Mouse (Mus musculus) brown adipose tissue, adult 24 weeks (tissue): Measurements from ENCODE around the gene Hist1h4d. TPM values are rescaled to one million over a fixed set of nuclear protein-coding genes. Genes with fewer than 3 reads are reported as not detected.
"Not testable (repeated sequence)": the region's sequence is repeated elsewhere in the genome, so short reads cannot be mapped to it uniquely, and the experiment has no call there.

ENCODE experiments used
- H3K27ac ChIP-seq: fragments of 200-500 bp; replicated peaks from 2 replicates; pipeline ENCODE4 v1.5.1; 2012; ENCODE audit warnings: low read depth, mild to moderate bottlenecking, low read length
- H3K4me1 ChIP-seq: fragments of 200-500 bp; 2 replicates; pipeline ENCODE4 v1.6.1; 2012; ENCODE audit warnings: low read length, mixed read lengths; ENCODE audit not compliant: control insufficient read depth, insufficient read depth, insufficient read length
- H3K4me3 ChIP-seq: fragments of 200-500 bp; 2 replicates; pipeline ENCODE4 v1.5.1; 2012; ENCODE audit warnings: low read depth, mild to moderate bottlenecking, low read length, moderate library complexity; ENCODE audit not compliant: insufficient read depth
- polyA plus RNA-seq: library from polyadenylated mRNA; stranded (reverse); fragments of >200 nt; gene quantifications from 2 replicates; pipeline ENCODE4 v1.2.4, GENCODE M21; 2012; ENCODE audit not compliant: missing spikeins, insufficient read depth, insufficient read length

Hist1h4d gene
- polyA plus RNA-seq, 1 experiment, result not detected

- H3K4me1 ChIP-seq, result not testable (repeated sequence)
- H3K4me3 ChIP-seq, result peak overlapping the region; percentile 75
- H3K27ac ChIP-seq, result peak overlapping the region; percentile 37; the same call in 1 of the 2 replicates
Measured at GRCm38 (mm10) chr13:23561531-23561882, 19.9 kb upstream of the Hist1h4d start.

- Histone ChIP-seq H3K4me3 (peak within 1 kb of the TSS; percentile 75), H3K27ac (peak within 1 kb of the TSS; percentile 70)
- not testable (repeated sequence) for H3K4me1 ChIP-seq
Measured at GRCm38 (mm10) chr13:23561883-23562659, 19.3 kb upstream of the Hist1h4d start, which contains the start of gene Hist1h3e. TSS of gene Hist1h3e (minus strand) at chr13:23562369.

- H3K27ac ChIP-seq, result peak overlapping the region; percentile 51
- H3K4me3 ChIP-seq, result peak overlapping the region; percentile 75
- H3K4me1 ChIP-seq, result no peaks in the 10 kb centered on the region
Measured at GRCm38 (mm10) chr13:23562699-23563462, 18.5 kb upstream of the Hist1h4d start.

GRCm38 (mm10) chr13:23564482-23564881 is 16.9 kb upstream of the Hist1h4d start:
- no peak overlapping the region for H3K4me3 ChIP-seq
- H3K27ac ChIP-seq, result no peak overlapping the region
- H3K4me1 ChIP-seq, result no peaks in the 10 kb centered on the region

- Histone ChIP-seq H3K27ac (peak overlapping the region; percentile 46; the same call in 1 of the 2 replicates), H3K4me3 (peak overlapping the region; percentile 61)
- not testable (repeated sequence) for H3K4me1 ChIP-seq
Measured at GRCm38 (mm10) chr13:23570261-23571021, 11.0 kb upstream of the Hist1h4d start.

GRCm38 (mm10) chr13:23571022-23571503 is 10.3 kb upstream of the Hist1h4d start, which contains the start of the genes Hist1h2ae and Hist1h2bg:
TSS of gene Hist1h2ae (minus strand) at chr13:23571220.
TSS of gene Hist1h2bg (plus strand) at chr13:23571396.
- Histone ChIP-seq H3K27ac (peak within 1 kb of the TSS; percentile 74; the same call in 1 of the 2 replicates), H3K4me3 (peak within 1 kb of the TSS; percentile 61), H3K4me1 (0 out of 2 replicates have a peak, but pooled peaks cover 2% of the 10 kb centered on the region)

GRCm38 (mm10) chr13:23571504-23572217 is 9.7 kb upstream of the Hist1h4d start:
- not testable (repeated sequence) for H3K4me1 ChIP-seq
- H3K27ac ChIP-seq, result 0 out of 2 replicates have a peak overlapping the region, but pooled peaks have one; percentile 74
- H3K4me3 ChIP-seq, result peak overlapping the region; percentile 59

GRCm38 (mm10) chr13:23572218-23573033 is 9.0 kb upstream of the Hist1h4d start:
- no peak overlapping the region for H3K27ac ChIP-seq
- 0 out of 2 replicates have a peak, but pooled peaks cover 2% of the 10 kb centered on the region for H3K4me1 ChIP-seq
- no peak overlapping the region for H3K4me3 ChIP-seq

- peak overlapping the region; percentile 49 for H3K4me3 ChIP-seq
- H3K4me1 ChIP-seq, H3K27ac ChIP-seq: not testable (repeated sequence)
Measured at GRCm38 (mm10) chr13:23573034-23573897, 8.1 kb upstream of the Hist1h4d start.

- Histone ChIP-seq H3K27ac (peak within 1 kb of the TSS; percentile 42; the same call in 1 of the 2 replicates), H3K4me3 (peak within 1 kb of the TSS; percentile 49)
- H3K4me1 ChIP-seq, result not testable (repeated sequence)
Measured at GRCm38 (mm10) chr13:23573898-23574524, 7.4 kb upstream of the Hist1h4d start, which contains the start of the genes Hist1h2bf and Hist1h2ad. TSS of gene Hist1h2bf (minus strand) at chr13:23574196. TSS of gene Hist1h2ad (plus strand) at chr13:23574381.

GRCm38 (mm10) chr13:23574546-23575170 is 6.7 kb upstream of the Hist1h4d start:
- peak overlapping the region; percentile 28 for H3K4me3 ChIP-seq
- H3K4me1 ChIP-seq, H3K27ac ChIP-seq: not testable (repeated sequence)

- no peak within 1 kb of the TSS for H3K27ac ChIP-seq
- 0 out of 2 replicates have a peak, but pooled peaks cover 2% of the 10 kb centered on the region for H3K4me1 ChIP-seq
- peak within 1 kb of the TSS; percentile 59 for H3K4me3 ChIP-seq
Measured at GRCm38 (mm10) chr13:23575271-23575851, 6.0 kb upstream of the Hist1h4d start, which contains the start of gene Hist1h3d. TSS of gene Hist1h3d (plus strand) at chr13:23575763.
